Mouse (Mus musculus): ENCODE data around the gene Raly. TPM values are rescaled to one million over a fixed set of nuclear protein-coding genes. Genes with fewer than 3 reads are reported as not detected.
"Not testable (repeated sequence)": the region's sequence is repeated elsewhere in the genome, so short reads cannot be mapped to it uniquely, and the experiment has no call there.

Gene Raly
- polyA plus RNA-seq, 1 experiment: 135 TPM

- Histone ChIP-seq H3K4me3 (ENCODE audit: insufficient read depth, low read length) (no peak overlapping the region), H3K27ac (ENCODE audit: insufficient read depth, low read length) (no peak overlapping the region), H3K4me1 (ENCODE audit: control insufficient read depth, insufficient read depth, low read length) (no peaks in the 10 kb centered on the region)
- TF ChIP-seq CTCF (IDR thresholded peaks at IDR 0.05; ENCODE audit: extremely low read depth, insufficient read depth, low read length): no peak
- no peak for TF ChIP-seq POLR2A (IDR thresholded peaks at IDR 0.05; ENCODE audit: extremely low read depth, insufficient read depth, low read length)
Measured at GRCm38 (mm10) chr2:154869954-154870641, 79.2 kb downstream of the Raly start.

GRCm38 (mm10) chr2:154876621-154877020, 85.7 kb downstream of the Raly start:
- H3K4me3 ChIP-seq (ENCODE audit: insufficient read depth, low read length): no peak overlapping the region

GRCm38 (mm10) chr2:154891585-154891984, 100.7 kb downstream of the Raly start:
- no peak overlapping the region for H3K27ac ChIP-seq (ENCODE audit: insufficient read depth, low read length)
- H3K4me1 ChIP-seq (ENCODE audit: control insufficient read depth, insufficient read depth, low read length): no peaks in the 10 kb centered on the region; the same call in 1 of the 2 replicates
- H3K4me3 ChIP-seq (ENCODE audit: insufficient read depth, low read length): peak overlapping the region; percentile 72
- TF ChIP-seq POLR2A (IDR thresholded peaks at IDR 0.05; ENCODE audit: extremely low read depth, insufficient read depth, low read length) (no peak), CTCF (IDR thresholded peaks at IDR 0.05; ENCODE audit: extremely low read depth, insufficient read depth, low read length) (no peak)

More at GRCm38 (mm10) chr2:154876621-154877020, 85.7 kb downstream of the Raly start:
- Histone ChIP-seq H3K4me1 (ENCODE audit: control insufficient read depth, insufficient read depth, low read length) (no peaks in the 10 kb centered on the region), H3K27ac (ENCODE audit: insufficient read depth, low read length) (no peak overlapping the region)
- TF ChIP-seq CTCF (IDR thresholded peaks at IDR 0.05; ENCODE audit: extremely low read depth, insufficient read depth, low read length) (no peak), POLR2A (IDR thresholded peaks at IDR 0.05; ENCODE audit: extremely low read depth, insufficient read depth, low read length) (no peak)

- Histone ChIP-seq H3K27ac (ENCODE audit: insufficient read depth, low read length) (no peak within 1 kb of the TSS), H3K4me3 (ENCODE audit: insufficient read depth, low read length) (peak within 1 kb of the TSS; percentile 72), H3K4me1 (ENCODE audit: control insufficient read depth, insufficient read depth, low read length) (no peaks in the 10 kb centered on the region; the same call in 1 of the 2 replicates)
- TF ChIP-seq CTCF (IDR thresholded peaks at IDR 0.05; ENCODE audit: extremely low read depth, insufficient read depth, low read length) (no peak), POLR2A (IDR thresholded peaks at IDR 0.05; ENCODE audit: extremely low read depth, insufficient read depth, low read length) (peak; percentile 69; the same call in 1 of the 2 replicates)
Measured at GRCm38 (mm10) chr2:154892201-154893044, 101.5 kb downstream of the Raly start, which contains the start of gene Eif2s2. TSS of gene Eif2s2 (minus strand) at chr2:154892935.

GRCm38 (mm10) chr2:154893045-154893385, 102.1 kb downstream of the Raly start:
- no peak for TF ChIP-seq POLR2A (IDR thresholded peaks at IDR 0.05; ENCODE audit: extremely low read depth, insufficient read depth, low read length)
- TF ChIP-seq CTCF (IDR thresholded peaks at IDR 0.05; ENCODE audit: extremely low read depth, insufficient read depth, low read length): no peak

GRCm38 (mm10) chr2:154893548-154893947, 102.7 kb downstream of the Raly start:
- Histone ChIP-seq H3K4me1 (ENCODE audit: control insufficient read depth, insufficient read depth, low read length) (no peaks in the 10 kb centered on the region; the same call in 1 of the 2 replicates), H3K4me3 (ENCODE audit: insufficient read depth, low read length) (peak overlapping the region; percentile 4; the same call in 1 of the 2 replicates), H3K27ac (ENCODE audit: insufficient read depth, low read length) (no peak overlapping the region)
- no peak for TF ChIP-seq POLR2A (IDR thresholded peaks at IDR 0.05; ENCODE audit: extremely low read depth, insufficient read depth, low read length)
- TF ChIP-seq CTCF (IDR thresholded peaks at IDR 0.05; ENCODE audit: extremely low read depth, insufficient read depth, low read length): no peak

More at GRCm38 (mm10) chr2:154893045-154893385, 102.1 kb downstream of the Raly start:
- Histone ChIP-seq H3K4me3 (ENCODE audit: insufficient read depth, low read length) (peak overlapping the region; percentile 4), H3K27ac (ENCODE audit: insufficient read depth, low read length) (no peak overlapping the region), H3K4me1 (ENCODE audit: control insufficient read depth, insufficient read depth, low read length) (no peaks in the 10 kb centered on the region; the same call in 1 of the 2 replicates)

- H3K27ac ChIP-seq (ENCODE audit: insufficient read depth, low read length); H3K4me1 ChIP-seq (ENCODE audit: control insufficient read depth, insufficient read depth, low read length); H3K4me3 ChIP-seq (ENCODE audit: insufficient read depth, low read length): not testable (repeated sequence)
Measured at GRCm38 (mm10) chr2:154899004-154899403, 108.1 kb downstream of the Raly start.

- H3K4me3 ChIP-seq (ENCODE audit: insufficient read depth, low read length); H3K27ac ChIP-seq (ENCODE audit: insufficient read depth, low read length); H3K4me1 ChIP-seq (ENCODE audit: control insufficient read depth, insufficient read depth, low read length): not testable (repeated sequence)
Measured at GRCm38 (mm10) chr2:154899412-154899811, 108.5 kb downstream of the Raly start.

- TF ChIP-seq CTCF (IDR thresholded peaks at IDR 0.05; ENCODE audit: extremely low read depth, insufficient read depth, low read length): no peak
- TF ChIP-seq POLR2A (IDR thresholded peaks at IDR 0.05; ENCODE audit: extremely low read depth, insufficient read depth, low read length): no peak
- Histone ChIP-seq H3K4me1 (ENCODE audit: control insufficient read depth, insufficient read depth, low read length) (no peaks in the 10 kb centered on the region), H3K27ac (ENCODE audit: insufficient read depth, low read length) (no peak overlapping the region), H3K4me3 (ENCODE audit: insufficient read depth, low read length) (no peak overlapping the region)
Measured at GRCm38 (mm10) chr2:154902111-154902510, 111.2 kb downstream of the Raly start.

- no peak for TF ChIP-seq CTCF (IDR thresholded peaks at IDR 0.05; ENCODE audit: extremely low read depth, insufficient read depth, low read length)
- TF ChIP-seq POLR2A (IDR thresholded peaks at IDR 0.05; ENCODE audit: extremely low read depth, insufficient read depth, low read length): no peak
- Histone ChIP-seq H3K27ac (ENCODE audit: insufficient read depth, low read length) (no peak overlapping the region), H3K4me1 (ENCODE audit: control insufficient read depth, insufficient read depth, low read length) (no peaks in the 10 kb centered on the region), H3K4me3 (ENCODE audit: insufficient read depth, low read length) (no peak overlapping the region)
Measured at GRCm38 (mm10) chr2:154905796-154906195, 114.9 kb downstream of the Raly start.
